Comparison of ENCODE assay signal across 22 mouse cellular contexts in genomic region chr4:95200130-95200529, GRCm38 (mm10).
DNase-seq lines count a peak whose midpoint lies in the region; ATAC-seq and TF ChIP-seq lines count a peak whose summit lies in the region.
"Had no signal": no experiment of that assay in that cellular context is flagged by ENCODE, and none has a peak within 500 bp of the region (broad histone marks: within the 10 kb centered on the region; RNA-seq: fewer than 3 reads in every experiment).

No protein-coding gene starts in this region.

- peak overlapping the region; percentile 72 for H3K27ac ChIP-seq in forebrain, embryonic 10.5 days
- no peak overlapping the region for H3K27ac ChIP-seq in forebrain, embryonic 16.5 days (ENCODE audit: low read length)
- no peak overlapping the region for H3K27ac ChIP-seq in kidney, adult 2 months (ENCODE audit: insufficient read depth, low read depth, low read length)
- no peak overlapping the region for H3K27ac ChIP-seq in kidney, embryonic 15.5 days
- H3K27ac ChIP-seq: forebrain, embryonic 13.5 days; heart, adult 2 months; heart, embryonic 15.5 days; left cerebral cortex, adult 2 months had no signal

- ATAC-seq in forebrain, embryonic 16.5 days = no peak
- no peak for ATAC-seq in kidney, embryonic 15.5 days (replicated peaks; ENCODE audit: low FRiP score)
- ATAC-seq: activated CD4-positive, CD25-positive, alpha-beta regulatory T cell, adult 4 months; midbrain, embryonic 16.5 days; Patski had no signal

- H3K9ac ChIP-seq in forebrain, embryonic 16.5 days (replicated peaks; ENCODE audit: low read depth, low read length) = no peak overlapping the region
- no peak overlapping the region for H3K9ac ChIP-seq in kidney, embryonic 15.5 days
- H3K9ac ChIP-seq: forebrain, embryonic 13.5 days; heart, embryonic 15.5 days; lung, embryonic 14.5 days had no signal

- no peaks in the 10 kb centered on the region for H3K36me3 ChIP-seq in forebrain, embryonic 10.5 days (replicated peaks)
- no peaks in the 10 kb centered on the region for H3K36me3 ChIP-seq in forebrain, embryonic 16.5 days (ENCODE audit: control insufficient read depth, insufficient read depth)
- no peaks in the 10 kb centered on the region for H3K36me3 ChIP-seq in kidney, adult 2 months (ENCODE audit: control insufficient read depth, insufficient read depth, low read length)
- no peaks in the 10 kb centered on the region for H3K36me3 ChIP-seq in kidney, embryonic 15.5 days
- H3K36me3 ChIP-seq: heart, embryonic 15.5 days had no signal

- peaks cover 37% of the 10 kb centered on the region for H3K4me1 ChIP-seq in forebrain, embryonic 10.5 days
- peaks cover 3% of the 10 kb centered on the region; the same call in 1 of the 2 replicates for H3K4me1 ChIP-seq in forebrain, embryonic 16.5 days (replicated peaks; ENCODE audit: control insufficient read depth, insufficient read depth, low read length)
- peaks cover 8% of the 10 kb centered on the region for H3K4me1 ChIP-seq in kidney, adult 2 months (ENCODE audit: control insufficient read depth, insufficient read depth, low read length)
- peaks cover 17% of the 10 kb centered on the region for H3K4me1 ChIP-seq in kidney, embryonic 15.5 days
- H3K4me1 ChIP-seq: heart, embryonic 15.5 days had no signal

- WGBS in forebrain, embryonic 10.5 days = 92% methylated on average over 7 of the region's 7 CpGs
- 95% methylated on average over 7 of the region's 7 CpGs for WGBS in forebrain, embryonic 16.5 days
- 67% methylated on average over 7 of the region's 7 CpGs for WGBS in kidney, adult 2 months
- 85% methylated on average over 7 of the region's 7 CpGs for WGBS in kidney, embryonic 15.5 days

- H3K9me3 ChIP-seq in forebrain, embryonic 10.5 days = no peaks in the 10 kb centered on the region
- no peaks in the 10 kb centered on the region for H3K9me3 ChIP-seq in forebrain, embryonic 16.5 days (ENCODE audit: control insufficient read depth, low read length)
- H3K9me3 ChIP-seq in kidney, embryonic 15.5 days (replicated peaks) = no peaks in the 10 kb centered on the region
- H3K9me3 ChIP-seq: forebrain, embryonic 13.5 days; heart, embryonic 15.5 days had no signal

- no peak overlapping the region for H3K4me3 ChIP-seq in forebrain, embryonic 10.5 days
- H3K4me3 ChIP-seq in forebrain, embryonic 16.5 days (replicated peaks; ENCODE audit: low read length) = no peak overlapping the region
- H3K4me3 ChIP-seq in kidney, adult 2 months (ENCODE audit: insufficient read depth, low read depth, low read length) = no peak overlapping the region
- no peak overlapping the region for H3K4me3 ChIP-seq in kidney, embryonic 15.5 days (replicated peaks)
- H3K4me3 ChIP-seq: forebrain, embryonic 13.5 days; heart, adult 2 months; heart, embryonic 15.5 days; left cerebral cortex, adult 2 months had no signal

- no peak overlapping the region for H3K4me2 ChIP-seq in forebrain, embryonic 16.5 days (ENCODE audit: low read length)
- H3K4me2 ChIP-seq in kidney, embryonic 15.5 days = no peak overlapping the region
- H3K4me2 ChIP-seq: forebrain, embryonic 13.5 days; heart, embryonic 15.5 days; liver, embryonic 11.5 days; lung, embryonic 14.5 days had no signal

- no peak for DNase-seq in forebrain, embryonic 10.5 days (ENCODE audit: extremely low spot score, low spot score)
- DNase-seq in kidney, adult 2 months = peak; percentile 75
- DNase-seq in retina, embryonic 14.5 days (ENCODE audit: low spot score) = peak; percentile 4
- DNase-seq in retina, postnatal 1 day = no peak
- peak; percentile 58 for DNase-seq in lung, postnatal 36 days
- no peak for DNase-seq in right cerebral cortex, adult 2 months (ENCODE audit: low spot score in 2 of 2)
- DNase-seq: adrenal gland, postnatal 14 days; cerebellum, adult 9-11 months; gastrocnemius, postnatal 14 days; heart, adult 2 months; left cerebral cortex, postnatal 4 days; lung, embryonic 14.5 days; thymus, postnatal 25 days had no signal

- TF ChIP-seq POLR2A in kidney, adult 2 months (IDR thresholded peaks at IDR 0.05; ENCODE audit: low read depth, low read length) = no peak

- TF ChIP-seq CTCF in kidney, adult 2 months (conservative IDR thresholded peaks at IDR 0.05; ENCODE audit: insufficient read depth, insufficient read length, low read depth, low read length) = no peak

- H3K27me3 ChIP-seq in forebrain, embryonic 10.5 days (ENCODE audit: poor library complexity, severe bottlenecking) = 0 out of 2 replicates have a peak, but pooled peaks cover 4% of the 10 kb centered on the region
- H3K27me3 ChIP-seq in forebrain, embryonic 16.5 days (replicated peaks; ENCODE audit: control insufficient read depth, insufficient read depth, low read length) = no peaks in the 10 kb centered on the region
- H3K27me3 ChIP-seq in kidney, adult 2 months (replicated peaks; ENCODE audit: control insufficient read depth, insufficient read depth, low read length) = no peaks in the 10 kb centered on the region
- H3K27me3 ChIP-seq in kidney, embryonic 15.5 days = no peaks in the 10 kb centered on the region
- H3K27me3 ChIP-seq: forebrain, embryonic 13.5 days; heart, embryonic 15.5 days; Patski had no signal

Comparison
In these comparisons a context has a peak if more than half of its experiments do, and no peak if none do; other contexts are left out.
1. DNase-seq: peak in kidney, adult 2 months (single experiment), retina, embryonic 14.5 days (single experiment) and lung, postnatal 36 days (single experiment); none in forebrain, embryonic 10.5 days (single experiment), retina, postnatal 1 day (single experiment) and right cerebral cortex, adult 2 months (0 of 2).